Mouse (Mus musculus) right cerebral cortex, postnatal 14 days (tissue): ENCODE measurements around the gene Odf3b.

Experiments used
- DNase-seq: peaks from one replicate; pipeline ENCODE4 v3.0.0; 2022

The Odf3b gene

GRCm38 (mm10) chr15:89378831-89379401 is at the start of gene Odf3b:
Gene Odf3b (minus strand): TSS chr15:89379282.
- DNase-seq: no peak

GRCm38 (mm10) chr15:89428136-89428790 is 49.2 kb upstream of the Odf3b start:
- no peak for DNase-seq

GRCm38 (mm10) chr15:89426716-89427115 is 47.6 kb upstream of the Odf3b start:
- DNase-seq: no peak

GRCm38 (mm10) chr15:89425711-89426121 is 46.6 kb upstream of the Odf3b start, which contains the start of gene Cpt1b:
Gene Cpt1b (minus strand): TSS chr15:89425863.
- no peak for DNase-seq

GRCm38 (mm10) chr15:89424621-89425020 is 45.5 kb upstream of the Odf3b start:
- DNase-seq: no peak

- no peak for DNase-seq
Observed at GRCm38 (mm10) chr15:89421938-89422337, 42.9 kb upstream of the Odf3b start.

GRCm38 (mm10) chr15:89415282-89415681 is 36.2 kb upstream of the Odf3b start:
- DNase-seq: no peak

GRCm38 (mm10) chr15:89410118-89410517 is 31.0 kb upstream of the Odf3b start, which contains the start of gene Syce3:
Gene Syce3 (minus strand): TSS chr15:89410503.
- DNase-seq: no peak

- DNase-seq: no peak
Observed at GRCm38 (mm10) chr15:89406691-89407090, 27.6 kb upstream of the Odf3b start.

GRCm38 (mm10) chr15:89404831-89405623 is 25.9 kb upstream of the Odf3b start:
- DNase-seq: no peak

GRCm38 (mm10) chr15:89402471-89402870 is 23.4 kb upstream of the Odf3b start:
- DNase-seq: no peak

- DNase-seq: no peak
Observed at GRCm38 (mm10) chr15:89399716-89400115, 20.6 kb upstream of the Odf3b start.

GRCm38 (mm10) chr15:89398146-89398545 is 19.1 kb upstream of the Odf3b start:
- DNase-seq: no peak

- no peak for DNase-seq
Observed at GRCm38 (mm10) chr15:89396883-89397282, 17.8 kb upstream of the Odf3b start.

- DNase-seq: no peak
Observed at GRCm38 (mm10) chr15:89390081-89390480, 11.0 kb upstream of the Odf3b start.

GRCm38 (mm10) chr15:89387127-89387526 is 8.0 kb upstream of the Odf3b start:
- DNase-seq: no peak

GRCm38 (mm10) chr15:89384617-89385016 is 5.5 kb upstream of the Odf3b start, which contains the start of gene Klhdc7b:
Gene Klhdc7b (plus strand): TSS chr15:89384917.
- DNase-seq: no peak

- DNase-seq: no peak
Observed at GRCm38 (mm10) chr15:89379429-89379828, 347 bp upstream of the Odf3b start.

GRCm38 (mm10) chr15:89377938-89378828 is 899 bp downstream of the Odf3b start:
- DNase-seq: no peak

- no peak for DNase-seq
Observed at GRCm38 (mm10) chr15:89377362-89377761, 1.7 kb downstream of the Odf3b start.

- no peak for DNase-seq
Observed at GRCm38 (mm10) chr15:89376957-89377356, 2.1 kb downstream of the Odf3b start, which contains the start of gene Tymp. Gene Tymp (minus strand): TSS chr15:89377039.

- no peak for DNase-seq
Observed at GRCm38 (mm10) chr15:89376040-89376439, 3.0 kb downstream of the Odf3b start.
